Mouse (Mus musculus) liver, postnatal 0 days (tissue): ENCODE results near the gene Ypel2. TPM values are rescaled to one million over a fixed set of nuclear protein-coding genes. Genes with fewer than 3 reads are reported as not detected.

Source experiments
- ATAC-seq: fragments of 200-750 bp; cut with Nextera tagmentation; 2 replicates; pipeline ENCODE4 v1.8.0; 2017; ENCODE audit warnings: mild to moderate bottlenecking, moderate library complexity
- DNase-seq: peaks from one replicate; pipeline ENCODE4 v3.0.0-alpha.2; 2016
- H3K27ac ChIP-seq: fragments of 300-500 bp; sonication (generic); 2 replicates; pipeline ENCODE4 v1.5.1; 2014; ENCODE audit warnings: antibody characterized with exemption, moderate library complexity, mild to moderate bottlenecking, low read depth
- H3K27me3 ChIP-seq: fragments of 300-500 bp; sonication (generic); 2 replicates; pipeline ENCODE4 v1.6.1; 2014; ENCODE audit warnings: low read length, control low read depth, mixed read lengths; ENCODE audit not compliant: insufficient read depth
- H3K36me3 ChIP-seq: fragments of 300-500 bp; sonication (generic); replicated peaks from 2 replicates; pipeline ENCODE4 v1.6.1; 2014; ENCODE audit warnings: mild to moderate bottlenecking, control low read depth, low read length, moderate library complexity, mixed read lengths; ENCODE audit not compliant: insufficient read depth
- H3K4me1 ChIP-seq: fragments of 300-500 bp; sonication (generic); 2 replicates; pipeline ENCODE4 v1.6.1; 2014; ENCODE audit warnings: antibody characterized with exemption, mild to moderate bottlenecking, control low read depth; ENCODE audit not compliant: insufficient read depth
- H3K4me2 ChIP-seq: fragments of 300-500 bp; sonication (generic); 2 replicates; pipeline ENCODE4 v1.6.1; 2014; ENCODE audit warnings: low read depth, mild to moderate bottlenecking, low read length, moderate library complexity, mixed read lengths
- H3K4me3 ChIP-seq: fragments of 300-500 bp; sonication (generic); 2 replicates; pipeline ENCODE4 v1.5.1; 2014; ENCODE audit warnings: low read depth, low read length
- H3K9ac ChIP-seq: fragments of 300-500 bp; sonication (generic); replicated peaks from 2 replicates; pipeline ENCODE4 v1.6.1; 2014; ENCODE audit warnings: mild to moderate bottlenecking, moderate library complexity
- H3K9me3 ChIP-seq: fragments of 300-500 bp; sonication (generic); 2 replicates; pipeline ENCODE4 v1.6.1; 2016; ENCODE audit warnings: mild to moderate bottlenecking, control low read depth, low read length, mixed read lengths
- CTCF ChIP-seq: sonication (generic); IDR thresholded peaks from 2 replicates; pipeline ENCODE4 v1.5.1; 2016; ENCODE audit warnings: antibody characterized with exemption, low read depth
- EP300 ChIP-seq: IDR thresholded peaks from 2 replicates; pipeline ENCODE4 v1.6.1; 2016; ENCODE audit warnings: antibody characterized with exemption, low read depth, mild to moderate bottlenecking
- WGBS: fragments of 180-500 bp; shearing (Covaris S2); extraction: QIAGEN DNeasy Blood & Tissue Kit; methylation state at CpG from one replicate; pipeline ENCODE4 v1.1.7; 2014; ENCODE audit not compliant: insufficient replicate concordance; 5-methylcytosine and 5-hydroxymethylcytosine counted together
- polyA plus RNA-seq: library from polyadenylated mRNA; unstranded; fragments of >200 nt; fragmentation: Nextera tagmentation; extraction: Ambion mirVana; gene quantifications from 2 replicates; pipeline ENCODE4 v1.2.1, GENCODE M21; 2015

Ypel2 gene
- polyA plus RNA-seq, 1 experiment from 2014 or later, result 2.1 TPM

- Histone ChIP-seq H3K4me2 (no peak overlapping the region; the same call in 1 of the 2 replicates), H3K9ac (no peak overlapping the region), H3K27ac (peak overlapping the region; percentile 61), H3K9me3 (no peaks in the 10 kb centered on the region), H3K4me1 (peaks cover 74% of the 10 kb centered on the region), H3K27me3 (no peaks in the 10 kb centered on the region), H3K4me3 (no peak overlapping the region), H3K36me3 (no peaks in the 10 kb centered on the region)
- ATAC-seq, result no peak
- peak; percentile 43 for DNase-seq
- 48% methylated on average over 12 of the region's 12 CpGs for WGBS
- TF ChIP-seq CTCF (no peak), EP300 (peak; percentile 17; the same call in 1 of the 2 replicates)
These were observed 34.5 kb downstream of the Ypel2 start for GRCm38 (mm10) chr11:86958721-86959675.

- Histone ChIP-seq H3K4me2 (no peak overlapping the region), H3K9ac (no peak overlapping the region), H3K36me3 (no peaks in the 10 kb centered on the region), H3K27ac (0 out of 2 replicates have a peak overlapping the region, but pooled peaks have one; percentile 48), H3K27me3 (no peaks in the 10 kb centered on the region), H3K9me3 (no peaks in the 10 kb centered on the region), H3K4me1 (peaks cover 69% of the 10 kb centered on the region), H3K4me3 (no peak overlapping the region)
- ATAC-seq, result no peak
- TF ChIP-seq CTCF, result no peak
- TF ChIP-seq EP300, result no peak
- DNase-seq, result no peak
- 40% methylated on average over 6 of the region's 6 CpGs for WGBS
These were observed 35.3 kb downstream of the Ypel2 start for GRCm38 (mm10) chr11:86958182-86958581.

GRCm38 (mm10) chr11:86956363-86956762 is 37.1 kb downstream of the Ypel2 start:
- no peaks in the 10 kb centered on the region for H3K27me3 ChIP-seq
- peaks cover 68% of the 10 kb centered on the region for H3K4me1 ChIP-seq
- H3K27ac ChIP-seq, result no peak overlapping the region
- no peak overlapping the region for H3K4me2 ChIP-seq
- no peak overlapping the region for H3K9ac ChIP-seq
- H3K4me3 ChIP-seq, result no peak overlapping the region
- no peak for TF ChIP-seq CTCF
- TF ChIP-seq EP300, result no peak
- no peak for DNase-seq
- no peaks in the 10 kb centered on the region for H3K9me3 ChIP-seq
- H3K36me3 ChIP-seq, result no peaks in the 10 kb centered on the region
- no peak for ATAC-seq
- WGBS, result 48% methylated on average over 2 of the region's 2 CpGs

GRCm38 (mm10) chr11:86954616-86955270 is 38.8 kb downstream of the Ypel2 start:
- Histone ChIP-seq H3K9me3 (no peaks in the 10 kb centered on the region), H3K36me3 (no peaks in the 10 kb centered on the region; the same call in 1 of the 2 replicates), H3K27me3 (no peaks in the 10 kb centered on the region), H3K4me3 (no peak overlapping the region), H3K4me2 (no peak overlapping the region), H3K27ac (peak overlapping the region; percentile 44; the same call in 1 of the 2 replicates), H3K9ac (no peak overlapping the region), H3K4me1 (peaks cover 51% of the 10 kb centered on the region)
- 52% methylated on average over 15 of the region's 15 CpGs for WGBS
- TF ChIP-seq CTCF (no peak), EP300 (no peak)
- ATAC-seq (peak; percentile 38), DNase-seq (peak; percentile 31)

GRCm38 (mm10) chr11:86953096-86953495 is 40.4 kb downstream of the Ypel2 start:
- peak overlapping the region; percentile 80 for H3K27ac ChIP-seq
- H3K4me2 ChIP-seq, result no peak overlapping the region
- 73% methylated on average over 8 of the region's 8 CpGs for WGBS
- H3K27me3 ChIP-seq, result no peaks in the 10 kb centered on the region
- H3K4me3 ChIP-seq, result no peak overlapping the region
- H3K9me3 ChIP-seq, result no peaks in the 10 kb centered on the region
- DNase-seq (peak; percentile 43), ATAC-seq (peak; percentile 80)
- H3K4me1 ChIP-seq, result peaks cover 36% of the 10 kb centered on the region
- TF ChIP-seq EP300, result no peak
- no peak for TF ChIP-seq CTCF
- H3K9ac ChIP-seq, result no peak overlapping the region
- no peaks in the 10 kb centered on the region; the same call in 1 of the 2 replicates for H3K36me3 ChIP-seq

GRCm38 (mm10) chr11:86952659-86953058 is 40.8 kb downstream of the Ypel2 start:
- H3K4me1 ChIP-seq, result peaks cover 33% of the 10 kb centered on the region

More at GRCm38 (mm10) chr11:86952659-86953058, 40.8 kb downstream of the Ypel2 start:
- Histone ChIP-seq H3K9ac (no peak overlapping the region), H3K36me3 (no peaks in the 10 kb centered on the region; the same call in 1 of the 2 replicates), H3K9me3 (no peaks in the 10 kb centered on the region), H3K4me3 (no peak overlapping the region), H3K27me3 (no peaks in the 10 kb centered on the region), H3K4me2 (no peak overlapping the region), H3K27ac (peak overlapping the region; percentile 80)
- no peak for TF ChIP-seq CTCF
- no peak for TF ChIP-seq EP300
- ATAC-seq, result no peak
- WGBS, result 87% methylated on average over 2 of the region's 2 CpGs
- DNase-seq, result no peak
